Mouse (Mus musculus) ES-E14 (cell line): Measurements from ENCODE around the gene Sap18. TPM values are rescaled to one million over a fixed set of nuclear protein-coding genes. Genes with fewer than 3 reads are reported as not detected.

Source experiments
- DNase-seq: peaks from one replicate; pipeline ENCODE4 v3.0.0-alpha.2; 2013; ENCODE audit warnings: low read depth, low spot score
- H3K27ac ChIP-seq: 2 replicates; pipeline ENCODE4 v1.5.1; 2012; ENCODE audit warnings: low read depth, mild to moderate bottlenecking, low read length, moderate library complexity, mixed read lengths; ENCODE audit not compliant: poor library complexity, insufficient read depth, severe bottlenecking
- H3K36me3 ChIP-seq: 2 replicates; pipeline ENCODE4 v1.6.1; 2012; ENCODE audit warnings: mild to moderate bottlenecking, low read length, moderate library complexity, mixed read lengths; ENCODE audit not compliant: control insufficient read depth, poor library complexity, insufficient read depth, severe bottlenecking
- H3K4me1 ChIP-seq, 2 experiments: fragments of 150-350 bp in 1 of 2; sonication (generic) in 1 of 2; 2 replicates each; pipeline ENCODE4 v1.6.1; 2012; ENCODE audit warnings: low read length in 2 of 2, mild to moderate bottlenecking in 1 of 2, mixed read lengths in 1 of 2; ENCODE audit not compliant: control insufficient read depth in 2 of 2, insufficient read depth in 2 of 2, poor library complexity in 1 of 2
- H3K4me3 ChIP-seq, 2 experiments: fragments of 150-350 bp in 1 of 2; sonication (generic) in 1 of 2; 2 replicates each; pipeline ENCODE4 v1.5.1; 2012; ENCODE audit warnings: low read length in 2 of 2, low read depth in 1 of 2, mild to moderate bottlenecking in 1 of 2, mixed read lengths in 1 of 2; ENCODE audit not compliant: insufficient read depth in 1 of 2, poor library complexity in 1 of 2, severe bottlenecking in 1 of 2
- H3K9ac ChIP-seq: 2 replicates; pipeline ENCODE4 v1.6.1; 2012; ENCODE audit warnings: low read depth, mild to moderate bottlenecking, low read length, mixed read lengths; ENCODE audit not compliant: poor library complexity, insufficient read depth, severe bottlenecking
- H3K9me3 ChIP-seq: fragments of 150-350 bp; sonication (generic); 2 replicates; pipeline ENCODE4 v1.6.1; 2012; ENCODE audit warnings: low read depth, mild to moderate bottlenecking, low read length; ENCODE audit not compliant: control insufficient read depth, insufficient read depth
- CHD2 ChIP-seq: IDR thresholded peaks from 2 replicates; pipeline ENCODE4 v1.6.1; 2014; ENCODE audit warnings: mild to moderate bottlenecking, low read depth, low read length, inconsistent platforms
- HCFC1 ChIP-seq: IDR thresholded peaks from 2 replicates; pipeline ENCODE4 v1.6.1; 2012; ENCODE audit warnings: low read length, inconsistent platforms, borderline replicate concordance; ENCODE audit not compliant: insufficient read depth
- MAFK ChIP-seq: IDR thresholded peaks from 2 replicates; pipeline ENCODE4 v1.6.1; 2014; ENCODE audit warnings: mild to moderate bottlenecking, low read depth, low read length, inconsistent platforms; ENCODE audit not compliant: insufficient read depth
- ZC3H11A ChIP-seq: IDR thresholded peaks from 2 replicates; pipeline ENCODE4 v1.6.1; 2012; ENCODE audit warnings: low read depth, mild to moderate bottlenecking, inconsistent platforms, low read length, borderline replicate concordance
- ZNF384 ChIP-seq: IDR thresholded peaks from 2 replicates; pipeline ENCODE4 v1.6.1; 2012; ENCODE audit warnings: low read depth, low read length, inconsistent platforms
- in situ Hi-C, 2 experiments: fragments of 600-800 bp; cut with MboI; formaldehyde crosslinking; loops; one replicate each; pipeline ENCODE4 v1.15.1; 2025; ENCODE audit warnings: low sequenced_read_pairs in 2 of 2, inconsistent platforms in 1 of 2; ENCODE audit not compliant: unreplicated experiment in 2 of 2
- total RNA-seq: library from RNA; depleted of rRNA; stranded (reverse); fragments of 300-350 nt; gene quantifications from 2 replicates; pipeline ENCODE4 v1.2.3, GENCODE M21; 2012

Gene Sap18
- total RNA-seq, 1 experiment: 117 TPM

DNA sequence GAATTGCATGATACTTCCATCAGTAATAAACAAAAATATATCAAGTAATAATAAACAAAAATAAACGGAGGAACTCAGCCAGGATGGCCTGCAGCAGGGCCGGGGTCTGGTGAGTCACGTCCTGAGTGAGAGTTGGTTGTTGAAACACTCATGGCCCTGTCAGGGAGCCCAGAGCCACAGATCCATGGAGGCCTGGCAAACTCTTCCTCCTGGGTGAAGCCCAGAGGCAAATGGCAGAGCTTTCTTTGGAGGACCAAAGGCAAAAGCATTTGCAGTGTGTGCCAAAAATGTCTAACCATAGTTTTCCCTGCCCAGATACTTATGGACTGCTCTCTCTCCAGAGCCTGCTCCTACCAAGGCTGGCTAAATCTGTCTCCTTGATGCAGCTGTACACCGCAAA lies 6.8 kb upstream of the Sap18 start:
- no peaks in the 10 kb centered on the region for H3K4me1 ChIP-seq
- no peak overlapping the region for H3K4me3 ChIP-seq
- H3K9ac ChIP-seq: no peak overlapping the region
- no peaks in the 10 kb centered on the region for H3K9me3 ChIP-seq
- TF ChIP-seq ZC3H11A (no peak), MAFK (no peak), ZNF384 (no peak), CHD2 (no peak), HCFC1 (no peak)
- no peaks in the 10 kb centered on the region for H3K36me3 ChIP-seq
- in situ Hi-C loops: no loop called here
- H3K27ac ChIP-seq: no peak overlapping the region
- DNase-seq: no peak

- no peak overlapping the region for H3K27ac ChIP-seq
- peak overlapping the region; percentile 64; the same call in 1 of the 2 replicates for H3K9ac ChIP-seq
- peak overlapping the region; percentile 56 to 65 for H3K4me3 ChIP-seq
- TF ChIP-seq ZNF384: no peak
- TF ChIP-seq HCFC1: no peak
- no peak for TF ChIP-seq CHD2
- no peak for TF ChIP-seq ZC3H11A
- TF ChIP-seq MAFK: no peak
- H3K4me1 ChIP-seq: peaks cover 4 to 7% of the 10 kb centered on the region in 2 experiments; a peak in 3 of 4 replicates
- peaks cover 15% of the 10 kb centered on the region for H3K36me3 ChIP-seq
- no peaks in the 10 kb centered on the region for H3K9me3 ChIP-seq
- no peak for DNase-seq
- in situ Hi-C loops: no loop called here
These were observed 429 bp upstream of the Sap18 start for GRCm38 (mm10) chr14:57797551-57797950.

- H3K4me3 ChIP-seq: no peak overlapping the region
- TF ChIP-seq MAFK (no peak), HCFC1 (no peak), CHD2 (no peak), ZC3H11A (no peak), ZNF384 (no peak)
- no peaks in the 10 kb centered on the region for H3K9me3 ChIP-seq
- H3K27ac ChIP-seq: no peak overlapping the region
- H3K36me3 ChIP-seq: peaks cover 42% of the 10 kb centered on the region
- in situ Hi-C loops: no loop called here
- H3K4me1 ChIP-seq: peaks cover 4 to 7% of the 10 kb centered on the region in 2 experiments; a peak in 3 of 4 replicates
- DNase-seq: no peak
- no peak overlapping the region for H3K9ac ChIP-seq
These were observed 5.8 kb downstream of the Sap18 start for GRCm38 (mm10) chr14:57803731-57804130.

DNA sequence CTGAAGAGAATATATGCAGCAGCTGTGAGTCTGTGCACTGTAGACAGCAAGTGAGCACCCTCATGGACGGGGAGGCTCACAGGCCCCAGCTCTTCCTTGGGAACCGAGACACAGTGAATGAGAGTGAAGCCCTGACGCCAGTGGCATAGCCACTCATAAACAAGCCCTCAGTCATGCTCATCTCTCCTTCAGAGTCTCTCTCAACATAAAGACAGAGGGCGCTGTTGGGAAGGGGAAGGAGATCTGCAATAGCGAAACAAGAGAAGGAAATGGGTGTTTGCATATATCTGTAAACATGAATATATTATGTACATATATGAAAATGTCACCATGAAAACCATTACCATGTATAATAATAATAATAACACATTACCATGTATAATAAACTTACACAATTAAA lies 10.6 kb downstream of the Sap18 start:
- Histone ChIP-seq H3K4me1 (peaks cover 0 to 2% of the 10 kb centered on the region in 2 experiments; a peak in 2 of 4 replicates), H3K27ac (no peak overlapping the region), H3K4me3 (no peak overlapping the region), H3K9ac (no peak overlapping the region), H3K9me3 (no peaks in the 10 kb centered on the region), H3K36me3 (peaks cover 40% of the 10 kb centered on the region)
- TF ChIP-seq ZC3H11A (no peak), MAFK (no peak), CHD2 (no peak), HCFC1 (no peak), ZNF384 (no peak)
- peak; percentile 45 for DNase-seq
- in situ Hi-C loops: no loop called here

GRCm38 (mm10) chr14:57810886-57811285 lies 12.9 kb downstream of the Sap18 start:
- in situ Hi-C loops: no loop called here
- H3K9ac ChIP-seq: no peak overlapping the region
- no peaks in the 10 kb centered on the region for H3K9me3 ChIP-seq
- peaks cover 0 to 7% of the 10 kb centered on the region in 2 experiments; a peak in 2 of 4 replicates for H3K4me1 ChIP-seq
- H3K4me3 ChIP-seq: no peak overlapping the region
- peaks cover 43% of the 10 kb centered on the region for H3K36me3 ChIP-seq
- H3K27ac ChIP-seq: no peak overlapping the region
- TF ChIP-seq MAFK: no peak
- TF ChIP-seq HCFC1: no peak
- TF ChIP-seq ZNF384: no peak
- no peak for TF ChIP-seq CHD2
- no peak for TF ChIP-seq ZC3H11A
- no peak for DNase-seq
